Mouse (Mus musculus): ENCODE results near the gene Hoxd3. TPM values are rescaled to one million over a fixed set of nuclear protein-coding genes. Genes with fewer than 3 reads are reported as not detected.

Hoxd3 gene
- total RNA-seq, 2 experiments from 2014 or later = not detected

- peak; percentile 61 for DNase-seq
Measured at GRCm38 (mm10) chr2:74705467-74706089, 6.1 kb upstream of the Hoxd3 start.

GRCm38 (mm10) chr2:74706393-74706960 lies 5.2 kb upstream of the Hoxd3 start:
- DNase-seq = no peak

DNA sequence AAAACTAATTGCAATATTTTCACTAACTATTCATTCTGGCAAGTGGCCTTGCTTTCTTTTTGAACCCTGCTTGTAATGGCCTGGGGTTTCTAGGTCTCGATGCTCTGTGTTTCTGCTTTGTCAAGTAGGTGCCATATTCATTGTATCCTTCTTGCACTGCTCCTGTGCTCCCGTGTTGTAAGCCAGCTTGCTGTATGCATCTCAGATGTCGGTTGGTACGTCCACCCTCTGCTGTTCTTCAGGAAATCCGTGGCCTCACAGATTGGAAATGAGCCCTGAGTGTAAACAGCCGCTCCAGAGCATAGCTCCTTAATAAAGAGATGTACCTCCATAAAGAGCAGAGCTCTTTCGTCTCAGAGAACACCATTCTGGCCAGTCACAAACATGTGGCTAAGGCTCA lies 4.1 kb upstream of the Hoxd3 start:
- DNase-seq = no peak

DNA sequence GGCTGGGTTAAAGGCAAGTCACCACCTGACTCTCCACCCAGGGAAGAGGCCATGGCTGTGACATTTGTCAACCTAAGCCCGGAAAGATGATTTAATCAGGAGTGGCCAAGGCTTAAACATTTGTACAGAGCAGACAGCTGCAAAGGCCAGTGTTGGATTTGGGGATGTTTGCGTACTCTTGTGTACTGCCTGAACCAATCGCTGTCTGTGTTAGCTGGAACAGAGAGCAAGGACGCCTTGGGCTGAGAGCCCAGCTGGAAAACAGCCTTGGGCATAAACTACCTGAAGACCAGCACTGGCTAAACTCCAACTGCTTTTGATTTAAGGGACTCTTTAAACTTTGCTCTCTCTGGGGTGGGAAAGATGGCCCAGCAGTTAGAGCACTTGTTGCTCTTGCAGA lies 3.1 kb upstream of the Hoxd3 start:
- no peak for DNase-seq

DNA sequence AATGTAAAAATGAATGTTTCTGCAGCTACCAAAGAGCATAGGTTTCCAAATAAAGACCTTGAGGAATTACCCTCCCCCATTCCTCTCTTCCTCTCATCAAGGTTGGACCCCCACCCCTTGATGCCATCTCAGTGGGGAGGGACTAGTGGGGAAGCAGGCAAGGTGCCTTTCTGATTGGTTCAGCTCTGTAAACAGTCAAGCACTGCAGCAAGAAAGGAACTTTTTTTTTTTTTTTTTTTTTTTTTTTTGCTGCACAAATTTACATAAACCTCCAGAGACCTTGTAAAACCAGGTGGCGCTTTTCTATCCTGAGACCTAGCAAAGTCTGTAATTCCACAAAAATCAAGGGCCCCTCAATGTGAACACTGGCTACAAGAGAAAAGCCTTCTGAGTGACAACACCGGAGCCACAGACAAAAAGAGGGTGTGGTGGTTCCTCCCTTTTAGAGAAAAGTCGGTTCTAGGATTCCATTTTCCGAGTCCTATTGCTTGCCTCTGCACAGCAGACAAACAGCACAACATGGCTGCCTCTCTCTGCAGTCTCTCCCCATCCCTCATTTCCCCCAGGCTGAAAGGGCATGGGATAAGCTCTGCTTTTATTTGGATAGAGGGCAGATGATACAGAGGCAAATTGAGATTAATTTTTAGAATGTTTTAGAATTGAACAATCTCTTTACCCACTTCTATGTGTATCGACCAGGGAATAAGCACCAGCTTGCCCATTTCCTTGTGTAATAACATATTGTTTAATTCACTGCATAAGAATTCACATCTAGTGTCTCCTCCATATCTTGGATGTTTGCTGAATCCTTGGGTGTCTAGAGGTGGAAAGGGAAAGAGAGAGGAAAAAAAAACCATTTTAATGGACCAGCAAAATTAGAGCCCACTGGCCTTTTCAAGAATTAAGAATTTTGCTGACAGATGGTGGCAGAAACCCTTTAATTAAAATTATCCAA lies 2.0 kb upstream of the Hoxd3 start:
- no peak for DNase-seq

DNA sequence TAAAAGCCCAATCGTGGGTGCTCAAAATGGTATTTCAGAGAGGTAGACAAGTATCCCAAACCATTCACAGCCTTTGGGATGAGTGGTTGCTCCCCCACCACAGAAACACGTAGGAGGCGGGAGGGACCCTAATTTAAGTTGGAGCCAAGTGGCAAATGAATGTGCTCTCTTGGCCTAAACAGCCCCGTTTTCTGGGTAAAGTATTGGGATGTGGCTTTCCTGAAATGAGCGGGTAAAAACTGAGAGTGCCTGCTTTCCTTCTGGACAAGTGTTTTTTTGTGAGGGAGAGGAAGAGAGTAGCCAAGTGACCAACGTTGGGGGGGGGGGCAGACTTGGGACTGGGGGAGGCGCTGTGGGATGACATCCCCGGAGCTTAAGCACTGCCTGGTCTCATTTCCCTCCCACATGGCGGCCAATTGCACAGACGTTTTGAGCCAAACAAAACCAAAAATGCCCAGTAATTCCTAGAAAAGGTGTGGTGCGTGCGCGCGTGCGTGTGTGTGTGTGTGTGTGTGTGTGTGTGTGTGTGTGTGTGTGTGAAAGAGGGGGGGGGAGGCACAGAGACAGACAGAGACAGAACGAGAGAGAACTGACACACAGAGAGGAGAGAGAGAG lies 691 bp upstream of the Hoxd3 start:
- no peak for DNase-seq

DNA sequence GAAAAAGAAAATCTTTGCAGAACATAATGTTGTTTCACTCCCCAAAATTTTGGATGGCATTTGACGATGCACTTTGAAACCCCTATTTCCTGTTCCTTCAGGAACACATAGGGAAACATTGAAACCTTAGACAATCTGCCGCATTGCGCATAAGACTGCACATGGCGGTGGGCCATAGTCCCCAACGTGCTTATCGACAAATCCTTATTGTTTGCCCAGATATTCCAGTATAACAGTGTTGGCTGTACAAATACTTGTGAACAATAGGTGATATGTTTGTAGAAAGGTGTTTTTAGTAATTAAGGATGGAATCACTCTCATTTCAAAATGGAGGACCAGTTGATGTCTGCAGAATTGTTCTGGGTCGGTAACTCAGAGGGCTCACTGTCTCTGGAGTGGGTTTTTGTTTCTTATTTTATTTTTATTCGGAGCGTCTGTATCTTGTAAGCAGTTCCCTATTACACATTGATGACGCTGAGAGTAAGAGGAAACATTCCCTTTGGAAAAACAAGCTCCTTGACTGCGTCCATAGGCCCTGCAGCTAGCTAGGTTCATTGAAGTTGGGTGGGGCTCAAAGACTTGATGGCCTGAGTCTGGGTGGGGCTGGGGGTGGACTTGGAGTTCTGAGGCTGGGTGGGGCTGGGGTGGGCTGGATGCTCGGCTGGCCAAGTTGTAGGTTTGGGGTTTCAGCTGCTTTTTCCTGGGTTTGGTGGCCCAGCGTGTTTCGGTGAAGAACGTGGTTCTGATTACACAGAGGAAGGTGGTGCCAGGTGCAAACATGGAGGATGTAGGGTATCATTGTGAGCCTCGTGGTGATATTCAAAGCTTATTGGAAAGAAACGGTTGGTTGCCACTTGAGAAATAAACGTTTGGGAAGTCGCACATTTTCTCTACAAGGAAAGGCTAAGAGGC lies 1.8 kb downstream of the Hoxd3 start:
- DNase-seq = no peak

DNA sequence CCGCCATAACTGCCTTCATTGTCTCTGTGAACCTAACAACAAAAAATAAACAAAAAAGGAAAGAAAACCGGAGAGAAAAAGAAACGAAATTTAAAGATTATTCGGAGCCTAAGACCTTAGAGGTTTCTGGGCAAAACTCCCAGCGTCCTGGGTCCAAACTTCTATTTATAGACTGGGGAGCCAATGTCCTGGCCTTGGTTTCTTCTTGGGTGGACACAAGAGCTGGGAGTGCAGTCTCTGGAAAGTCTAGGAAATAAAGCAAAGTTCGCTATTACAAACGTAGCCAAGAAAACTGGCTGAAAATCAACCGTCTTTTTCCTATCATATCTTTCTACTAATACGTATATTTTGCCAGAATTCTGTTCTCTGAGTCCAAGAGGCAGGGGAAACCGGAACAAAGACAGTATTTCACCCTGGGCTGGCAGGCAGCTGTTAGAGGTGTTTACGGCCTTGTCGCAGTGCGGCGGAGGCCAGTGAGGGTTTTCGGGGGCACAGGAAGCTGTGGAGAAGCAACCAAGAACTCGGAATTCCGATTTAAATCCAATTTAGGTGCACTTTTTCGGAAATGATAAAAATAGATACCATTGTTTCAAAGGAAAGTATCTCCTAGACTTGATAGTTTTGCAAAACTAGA lies 2.5 kb downstream of the Hoxd3 start:
- DNase-seq = no peak

GRCm38 (mm10) chr2:74714881-74715280 lies 3.2 kb downstream of the Hoxd3 start:
- DNase-seq = no peak

DNA sequence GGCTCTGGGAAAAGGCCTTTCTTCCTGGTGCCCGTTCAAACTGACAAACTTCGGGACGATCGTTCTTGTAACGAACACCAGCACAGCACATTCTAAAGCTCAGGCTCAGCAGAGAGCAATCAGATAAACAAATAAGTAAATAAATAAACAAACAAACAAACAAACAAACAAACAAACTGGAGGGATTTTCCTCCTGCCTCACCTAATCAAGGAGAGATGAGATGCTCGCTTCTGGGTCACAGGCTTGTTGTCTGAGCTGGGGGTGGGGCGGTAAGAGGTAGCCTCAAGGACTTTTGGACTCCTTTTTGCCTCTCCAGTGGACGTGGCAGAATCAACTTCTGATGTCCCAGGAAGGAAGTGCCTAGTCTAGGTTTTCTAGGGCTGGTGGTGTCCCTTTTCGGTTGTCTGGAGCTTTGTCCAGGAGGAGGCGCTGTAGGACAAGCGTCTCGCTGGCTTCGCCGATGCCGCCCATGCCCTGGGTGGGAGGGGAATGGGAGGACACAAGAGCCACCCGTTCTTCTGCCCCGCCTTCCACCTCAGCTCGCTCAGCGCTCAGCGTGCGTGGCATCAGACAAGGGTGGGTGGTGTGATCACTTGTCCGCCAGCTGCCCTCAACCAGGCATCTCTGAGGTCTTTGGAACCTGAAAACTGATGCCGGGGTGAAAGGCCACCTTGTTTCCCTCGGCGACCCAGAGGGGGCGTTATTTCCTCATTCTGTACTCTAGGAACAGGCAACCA lies 3.9 kb downstream of the Hoxd3 start:
- peak; percentile 79 for DNase-seq

DNA sequence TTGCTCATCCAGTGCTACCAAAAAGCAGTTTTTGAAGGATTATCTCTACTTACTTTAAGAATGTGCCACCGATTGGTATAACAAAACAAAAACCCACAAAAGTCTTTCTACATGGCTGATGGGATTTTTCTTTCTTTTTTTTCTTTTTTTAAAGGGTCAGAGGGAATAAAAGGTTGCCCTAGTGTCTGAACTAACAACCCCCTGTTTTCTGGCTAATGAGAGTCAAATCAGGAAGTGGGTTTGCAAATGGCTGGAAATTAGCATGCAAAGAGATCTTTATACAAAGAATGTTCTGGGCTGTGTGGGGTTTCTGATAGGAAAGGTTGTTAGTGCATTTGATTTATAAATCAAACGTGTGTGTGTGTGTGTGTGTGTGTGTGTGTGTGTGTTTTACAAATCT lies 8.7 kb downstream of the Hoxd3 start:
- DNase-seq = no peak

DNA sequence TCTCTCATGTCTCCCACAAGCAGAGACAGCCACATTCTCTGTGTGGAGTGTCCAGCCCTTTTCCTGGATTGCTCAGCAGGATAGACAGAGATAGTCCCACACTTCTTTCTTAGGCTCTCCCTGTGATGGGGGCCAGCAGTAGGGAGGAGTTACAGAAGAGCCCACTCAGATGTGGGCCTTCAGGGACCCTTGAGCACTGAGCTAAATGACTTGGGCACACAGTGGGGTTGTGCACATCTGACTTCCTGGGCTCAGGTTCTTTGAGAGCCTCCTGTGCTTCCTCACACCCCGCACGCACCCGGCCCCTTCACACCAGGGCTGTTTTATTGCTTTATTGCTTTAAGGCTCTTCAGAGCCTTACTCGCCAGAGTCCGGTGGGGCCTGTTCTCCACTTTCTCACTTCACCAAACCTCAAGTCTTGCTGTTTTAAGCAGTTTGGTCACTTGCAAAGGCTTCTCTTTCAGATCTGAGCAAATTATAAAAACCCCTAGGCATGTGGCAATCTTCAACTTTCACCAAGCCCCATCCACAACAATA lies 9.3 kb downstream of the Hoxd3 start:
- no peak for DNase-seq

- DNase-seq = no peak
Measured at GRCm38 (mm10) chr2:74721882-74722281, 10.2 kb downstream of the Hoxd3 start.

- no peak for DNase-seq
Measured at GRCm38 (mm10) chr2:74722949-74723348, 11.2 kb downstream of the Hoxd3 start.

- DNase-seq = no peak
Measured at GRCm38 (mm10) chr2:74724244-74725015, 12.7 kb downstream of the Hoxd3 start.

GRCm38 (mm10) chr2:74725171-74725570 lies 13.4 kb downstream of the Hoxd3 start:
- no peak for DNase-seq

- DNase-seq = no peak
Measured at GRCm38 (mm10) chr2:74726551-74726950, 14.8 kb downstream of the Hoxd3 start, which contains the start of gene Gm28230. TSS of gene Gm28230 (plus strand) at chr2:74726728.

GRCm38 (mm10) chr2:74726973-74727639 lies 15.4 kb downstream of the Hoxd3 start:
- no peak for DNase-seq

Measured in gastrocnemius, postnatal 25 days (tissue).